ENCODE assay signal across 25 mouse cellular contexts in genomic region chr7:139384500-139384899, GRCm38 (mm10).
"Had no signal": no experiment of that assay in that cellular context is flagged by ENCODE, and none has a peak within 500 bp of the region (broad histone marks: within the 10 kb centered on the region; RNA-seq: fewer than 3 reads in every experiment).

No protein-coding gene starts in this region.

- H3K4me2 ChIP-seq: heart, embryonic 13.5 days; heart, embryonic 15.5 days; hindbrain, embryonic 12.5 days; hindbrain, embryonic 14.5 days; intestine, embryonic 15.5 days; limb, embryonic 13.5 days; limb, embryonic 15.5 days; liver, embryonic 12.5 days had no signal

- H3K4me3 ChIP-seq: gastrocnemius, adult 2 months; heart, embryonic 10.5 days; heart, embryonic 13.5 days; heart, embryonic 15.5 days; hindbrain, embryonic 10.5 days; hindbrain, embryonic 12.5 days; intestine, embryonic 15.5 days; layer of hippocampus, adult 2 months; limb, embryonic 13.5 days; limb, embryonic 15.5 days; liver, embryonic 12.5 days had no signal

- H3K27ac ChIP-seq: gastrocnemius, adult 2 months; heart, embryonic 13.5 days; heart, embryonic 15.5 days; hindbrain, embryonic 10.5 days; hindbrain, embryonic 12.5 days; hindbrain, embryonic 14.5 days; intestine, embryonic 15.5 days; layer of hippocampus, adult 2 months; limb, embryonic 13.5 days; limb, embryonic 15.5 days; liver, embryonic 12.5 days had no signal

- H3K9me3 ChIP-seq: heart, embryonic 10.5 days; heart, embryonic 13.5 days; heart, embryonic 15.5 days; hindbrain, embryonic 10.5 days; hindbrain, embryonic 12.5 days; intestine, embryonic 15.5 days; limb, embryonic 13.5 days; limb, embryonic 15.5 days; liver, embryonic 12.5 days had no signal

- H3K36me3 ChIP-seq: heart, embryonic 10.5 days; heart, embryonic 13.5 days; heart, embryonic 15.5 days; hindbrain, embryonic 10.5 days; hindbrain, embryonic 12.5 days; intestine, embryonic 15.5 days; limb, embryonic 13.5 days; limb, embryonic 15.5 days; liver, embryonic 12.5 days had no signal

- H3K9ac ChIP-seq: heart, embryonic 13.5 days; heart, embryonic 15.5 days; hindbrain, embryonic 12.5 days; hindbrain, embryonic 14.5 days; intestine, embryonic 15.5 days; limb, embryonic 13.5 days; limb, embryonic 15.5 days; liver, embryonic 12.5 days had no signal

- DNase-seq: gastrocnemius, adult 2 months; gastrocnemius, postnatal 10 days; gastrocnemius, postnatal 25 days; heart, postnatal 4 days; kidney, adult 18-20 months; kidney, adult 8-10 months; kidney, postnatal 10 days; kidney, postnatal 25 days; kidney, postnatal 4 days; layer of hippocampus, adult 9-11 months; layer of hippocampus, postnatal 36 days had no signal

- ATAC-seq: hindbrain, embryonic 16.5 days; inflammation-experienced regulatory T-cells, adult 6 months; intestine, embryonic 15.5 days; intestine, postnatal 0 days; liver, embryonic 12.5 days had no signal

- H3K27me3 ChIP-seq: heart, embryonic 13.5 days; heart, embryonic 15.5 days; hindbrain, embryonic 12.5 days; intestine, embryonic 15.5 days; limb, embryonic 13.5 days; limb, embryonic 15.5 days; liver, embryonic 12.5 days had no signal
